Mouse (Mus musculus) heart, embryonic 10.5 days (tissue): Measurements from ENCODE around the gene Myo1b. TPM values are rescaled to one million over a fixed set of nuclear protein-coding genes. Genes with fewer than 3 reads are reported as not detected.
A peak's percentile ranks its signal among the peaks of the same experiment; 100 is the strongest.
"Not testable (repeated sequence)": the region's sequence is repeated elsewhere in the genome, so short reads cannot be mapped to it uniquely, and the experiment has no call there.

ENCODE experiments used
- DNase-seq: peaks from one replicate; pipeline ENCODE4 v3.0.0-alpha.2; 2017; ENCODE audit warnings: low spot score
- H3K27ac ChIP-seq: fragments of 300-500 bp; sonication (generic); 2 replicates; pipeline ENCODE4 v1.5.1; 2016; ENCODE audit warnings: mild to moderate bottlenecking
- H3K27me3 ChIP-seq: fragments of 300-500 bp; sonication (generic); 2 replicates; pipeline ENCODE4 v1.6.1; 2016; ENCODE audit warnings: mild to moderate bottlenecking; ENCODE audit not compliant: poor library complexity, insufficient read depth, severe bottlenecking
- H3K36me3 ChIP-seq: fragments of 300-500 bp; sonication (generic); 2 replicates; pipeline ENCODE4 v1.6.1; 2016; ENCODE audit warnings: mild to moderate bottlenecking, moderate library complexity
- H3K4me1 ChIP-seq: fragments of 300-500 bp; sonication (generic); 2 replicates; pipeline ENCODE4 v1.6.1; 2016; ENCODE audit warnings: mild to moderate bottlenecking
- H3K4me3 ChIP-seq: fragments of 300-500 bp; sonication (generic); 2 replicates; pipeline ENCODE4 v1.5.1; 2016; ENCODE audit warnings: mild to moderate bottlenecking, moderate library complexity
- H3K9me3 ChIP-seq: fragments of 300-500 bp; sonication (generic); 2 replicates; pipeline ENCODE4 v1.6.1; 2016; ENCODE audit warnings: mild to moderate bottlenecking, moderate library complexity
- WGBS: fragments of 180-500 bp; shearing (Covaris S2); methylation state at CpG from one replicate; pipeline ENCODE4 v1.1.7; 2016; 5-methylcytosine and 5-hydroxymethylcytosine counted together
- polyA plus RNA-seq: library from polyadenylated mRNA; unstranded; fragments of >200 nt; fragmentation: Nextera tagmentation; extraction: Ambion mirVana; gene quantifications from 2 replicates; pipeline ENCODE4 v1.2.1, GENCODE M21; 2016

Gene Myo1b
- polyA plus RNA-seq, 1 experiment from 2014 or later = 48.2 TPM

DNA sequence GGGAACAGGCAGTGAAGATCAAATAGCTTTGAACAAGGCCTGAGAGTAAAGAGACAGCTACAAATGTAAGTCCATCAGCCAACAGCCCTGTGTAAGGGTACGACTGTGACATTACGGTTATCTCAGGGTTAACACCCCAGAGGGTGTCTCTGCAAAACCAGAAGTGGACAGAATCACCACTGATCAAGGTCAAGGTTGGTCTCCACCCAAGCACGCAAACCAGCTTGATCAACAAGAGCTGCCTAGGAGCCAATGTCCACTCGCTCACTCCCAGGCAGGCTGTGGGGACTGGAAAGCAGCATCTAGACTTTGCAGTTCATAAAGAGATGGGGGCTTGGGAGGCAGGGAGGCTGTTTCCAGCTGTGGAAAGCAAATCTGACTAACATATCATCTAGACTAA, 23.9 kb downstream of the Myo1b start:
- Histone ChIP-seq H3K36me3 (no peaks in the 10 kb centered on the region), H3K4me3 (no peak overlapping the region), H3K27ac (no peak overlapping the region), H3K4me1 (peaks cover 63% of the 10 kb centered on the region), H3K27me3 (no peaks in the 10 kb centered on the region), H3K9me3 (no peaks in the 10 kb centered on the region)
- 51% methylated on average over 4 of the region's 4 CpGs for WGBS
- no peak for DNase-seq

DNA sequence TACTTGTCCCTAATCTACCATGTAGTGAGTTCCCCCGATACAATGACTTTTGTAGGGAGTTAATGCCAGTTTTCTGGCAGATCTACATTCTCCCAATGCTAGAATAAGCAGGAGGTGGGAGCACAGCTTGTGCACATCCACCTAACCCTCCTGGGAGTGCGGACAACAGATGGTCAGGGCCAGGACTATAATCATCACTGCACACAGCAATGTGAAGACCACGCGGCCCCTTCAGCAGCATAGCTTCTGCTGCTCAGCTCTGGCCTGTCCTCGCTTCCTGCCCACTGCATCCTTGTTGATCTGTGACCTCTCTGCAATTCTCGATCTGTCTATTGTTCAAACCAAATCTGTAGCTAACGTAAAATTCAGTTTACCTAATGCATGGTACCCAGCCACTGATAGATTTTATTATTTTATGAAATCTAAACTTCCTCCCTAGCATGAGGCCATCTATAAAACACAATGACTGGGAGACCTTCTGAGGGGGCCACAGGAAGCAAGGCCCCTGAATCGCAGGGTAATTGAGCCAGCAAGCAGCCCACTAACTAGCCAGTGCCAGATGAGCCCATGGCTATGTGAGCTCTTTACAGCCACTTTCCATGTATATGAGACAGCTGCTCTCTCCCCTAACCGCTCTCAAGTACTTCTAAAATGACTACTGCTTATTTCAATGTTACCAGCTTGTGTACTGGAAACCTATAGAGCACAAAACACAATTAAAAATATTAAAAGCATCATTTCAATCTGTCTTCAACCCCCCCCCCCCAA, 27.6 kb downstream of the Myo1b start:
- Histone ChIP-seq H3K36me3 (no peaks in the 10 kb centered on the region), H3K4me3 (no peak overlapping the region), H3K9me3 (no peaks in the 10 kb centered on the region), H3K4me1 (peaks cover 55% of the 10 kb centered on the region), H3K27me3 (no peaks in the 10 kb centered on the region), H3K27ac (peak overlapping the region; percentile 26; the same call in 1 of the 2 replicates)
- 72% methylated on average over 9 of the region's 9 CpGs for WGBS
- no peak for DNase-seq

DNA sequence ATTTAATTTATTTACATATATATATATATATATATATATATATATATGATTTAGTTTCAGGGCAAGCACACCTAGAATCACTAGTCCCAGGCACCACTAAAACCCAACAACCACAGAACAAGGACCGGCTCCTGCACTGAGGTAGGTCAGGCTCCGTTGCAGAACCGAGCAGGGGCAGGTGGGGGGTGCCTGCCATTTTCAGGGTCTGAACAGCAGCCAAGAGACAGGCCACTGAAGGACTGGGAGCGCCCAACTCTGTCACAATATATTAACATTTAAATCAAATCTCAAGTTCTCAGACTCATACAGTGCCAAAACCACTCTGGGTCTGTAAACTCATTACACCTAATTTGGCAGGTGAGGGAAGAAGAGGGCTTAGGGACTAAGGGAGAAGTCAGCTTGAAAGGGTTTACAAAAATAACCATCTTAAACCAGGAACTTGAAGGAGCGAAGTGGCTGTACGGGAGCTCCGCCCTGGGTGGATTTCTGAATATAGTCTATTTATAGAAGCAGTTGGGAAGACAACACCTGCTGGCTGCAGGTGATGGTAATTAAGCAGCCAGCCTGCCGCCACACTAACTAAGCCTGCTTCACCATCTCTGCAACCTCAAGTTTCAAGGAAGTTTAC, 30.4 kb downstream of the Myo1b start:
- no peak for DNase-seq
- Histone ChIP-seq H3K9me3 (no peaks in the 10 kb centered on the region), H3K4me3 (no peak overlapping the region), H3K27me3 (no peaks in the 10 kb centered on the region), H3K4me1 (peaks cover 34% of the 10 kb centered on the region), H3K36me3 (peaks cover 10% of the 10 kb centered on the region; the same call in 1 of the 2 replicates), H3K27ac (no peak overlapping the region)
- WGBS = 75% methylated on average over 8 of the region's 8 CpGs

DNA sequence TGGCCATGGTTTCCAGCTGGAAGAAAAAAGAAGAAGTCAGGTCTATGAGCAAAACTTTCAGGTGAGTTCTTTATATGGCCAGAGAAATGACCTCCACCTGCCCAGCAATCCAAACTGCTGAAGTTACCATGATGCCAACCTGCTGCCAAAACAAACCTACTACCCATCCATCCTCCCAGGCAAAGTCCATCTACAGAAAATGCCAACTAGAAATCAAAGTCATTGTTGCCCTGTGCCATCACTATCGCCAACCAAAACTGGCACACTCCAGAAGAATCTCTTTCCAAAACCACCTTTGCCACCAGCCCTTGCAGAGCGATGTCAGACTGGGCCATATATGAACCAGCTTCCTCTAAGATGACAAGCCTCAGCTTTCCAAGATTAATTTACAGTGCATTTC, 32.7 kb downstream of the Myo1b start:
- H3K4me3 ChIP-seq = no peak overlapping the region
- H3K27ac ChIP-seq = no peak overlapping the region
- peaks cover 41% of the 10 kb centered on the region for H3K4me1 ChIP-seq
- no peak for DNase-seq
- WGBS = 88% methylated on average over 2 of the region's 2 CpGs
- peaks cover 10% of the 10 kb centered on the region; the same call in 1 of the 2 replicates for H3K36me3 ChIP-seq
- H3K9me3 ChIP-seq = no peaks in the 10 kb centered on the region
- no peaks in the 10 kb centered on the region for H3K27me3 ChIP-seq

DNA sequence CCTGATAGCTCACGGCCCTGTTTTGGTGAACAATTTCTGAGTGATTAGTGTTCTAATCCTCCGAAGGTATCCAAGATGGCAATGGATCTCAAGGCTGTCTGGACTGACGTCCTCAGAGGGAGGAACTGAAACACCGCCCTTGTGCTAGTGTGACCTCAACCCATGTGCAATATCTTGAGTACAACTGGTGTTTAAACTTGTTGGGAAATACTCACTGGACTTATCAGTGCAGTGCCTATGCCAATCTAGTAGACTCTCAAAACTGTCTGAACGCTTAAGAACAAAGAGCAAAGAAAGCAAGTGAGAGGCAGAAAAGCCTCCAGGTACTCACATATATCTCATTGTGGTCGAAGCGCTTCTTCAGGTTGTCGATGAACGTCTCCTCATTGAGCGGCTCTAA, 33.1 kb downstream of the Myo1b start:
- no peak for DNase-seq
- 87% methylated on average over 10 of the region's 10 CpGs for WGBS
- H3K27ac ChIP-seq = no peak overlapping the region
- H3K27me3 ChIP-seq = no peaks in the 10 kb centered on the region
- H3K36me3 ChIP-seq = peaks cover 10% of the 10 kb centered on the region; the same call in 1 of the 2 replicates
- no peaks in the 10 kb centered on the region for H3K9me3 ChIP-seq
- H3K4me1 ChIP-seq = peaks cover 36% of the 10 kb centered on the region
- no peak overlapping the region for H3K4me3 ChIP-seq

DNA sequence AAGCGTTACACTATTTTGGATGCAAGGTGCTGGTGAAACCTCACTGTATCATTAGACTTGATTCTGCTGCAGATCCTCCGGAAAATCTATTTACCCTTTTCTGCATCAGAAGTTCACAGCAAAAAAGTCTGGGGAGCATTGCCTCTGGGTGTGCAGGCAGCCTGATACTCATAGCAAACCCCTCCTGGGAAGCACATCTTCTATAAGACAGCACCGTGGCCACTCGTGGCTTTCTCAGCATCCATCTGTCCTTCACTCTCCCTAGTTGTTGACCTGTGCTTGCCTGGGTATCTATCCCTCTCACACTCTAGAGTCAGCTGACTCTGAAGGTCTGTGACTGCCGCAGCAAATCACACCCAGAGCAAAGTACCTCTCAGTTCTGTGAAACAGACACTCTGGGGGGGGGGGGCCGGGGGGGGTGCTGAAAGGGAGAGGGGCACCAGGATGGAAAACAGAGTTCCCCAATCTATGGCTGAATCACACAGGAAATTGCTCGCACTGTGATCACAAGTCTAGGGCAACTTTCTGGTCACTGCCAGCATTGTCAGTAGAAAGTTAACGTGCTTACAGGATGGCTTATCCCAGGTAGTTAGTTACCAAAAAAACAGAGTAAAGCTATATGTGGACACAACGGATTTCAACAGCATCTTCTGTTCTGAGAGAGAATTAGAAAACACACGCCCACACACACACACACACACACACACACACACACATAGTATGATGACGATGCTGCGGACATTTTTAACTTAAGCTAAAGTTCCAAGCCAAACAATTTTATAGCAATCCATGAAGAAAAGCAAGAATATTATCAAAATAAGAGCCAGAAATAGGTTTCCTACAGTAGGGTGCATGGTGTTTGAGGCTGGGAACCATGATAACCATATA, 35.7 kb downstream of the Myo1b start:
- no peak overlapping the region for H3K4me3 ChIP-seq
- WGBS = 44% methylated on average over 12 of the region's 12 CpGs
- H3K27ac ChIP-seq = peak overlapping the region; percentile 73; the same call in 1 of the 2 replicates
- no peaks in the 10 kb centered on the region for H3K9me3 ChIP-seq
- no peaks in the 10 kb centered on the region for H3K27me3 ChIP-seq
- H3K36me3 ChIP-seq = peaks cover 10% of the 10 kb centered on the region; the same call in 1 of the 2 replicates
- H3K4me1 ChIP-seq = peaks cover 30% of the 10 kb centered on the region
- DNase-seq = no peak

DNA sequence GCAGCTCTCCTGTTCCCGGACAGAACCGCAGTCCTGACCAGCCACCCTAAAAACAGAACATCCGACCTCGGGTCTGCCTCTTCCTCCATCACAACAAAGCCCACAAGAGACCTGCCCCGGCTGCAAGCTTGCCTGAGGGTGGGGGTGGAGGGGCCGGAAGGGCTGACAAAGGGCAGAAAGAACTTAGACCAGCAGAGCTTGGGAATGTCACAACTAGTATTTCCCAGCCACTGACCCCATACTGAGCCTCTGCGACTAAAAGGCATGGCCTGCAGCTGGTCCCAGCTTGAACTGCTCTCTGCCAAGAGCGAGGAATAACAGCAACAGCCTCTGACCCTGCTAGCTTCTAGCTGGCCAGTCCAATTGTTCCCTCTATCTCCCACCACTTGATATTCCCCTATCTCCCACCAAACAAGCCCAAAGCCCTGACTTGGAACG, 36.5 kb downstream of the Myo1b start:
- H3K36me3 ChIP-seq = peaks cover 10% of the 10 kb centered on the region; the same call in 1 of the 2 replicates
- H3K27me3 ChIP-seq = no peaks in the 10 kb centered on the region
- peak overlapping the region; percentile 73 for H3K27ac ChIP-seq
- DNase-seq = no peak
- peaks cover 30% of the 10 kb centered on the region for H3K4me1 ChIP-seq
- WGBS = 10% methylated on average over 9 of the region's 9 CpGs
- H3K4me3 ChIP-seq = peak overlapping the region; percentile 15; the same call in 1 of the 2 replicates
- no peaks in the 10 kb centered on the region for H3K9me3 ChIP-seq

DNA sequence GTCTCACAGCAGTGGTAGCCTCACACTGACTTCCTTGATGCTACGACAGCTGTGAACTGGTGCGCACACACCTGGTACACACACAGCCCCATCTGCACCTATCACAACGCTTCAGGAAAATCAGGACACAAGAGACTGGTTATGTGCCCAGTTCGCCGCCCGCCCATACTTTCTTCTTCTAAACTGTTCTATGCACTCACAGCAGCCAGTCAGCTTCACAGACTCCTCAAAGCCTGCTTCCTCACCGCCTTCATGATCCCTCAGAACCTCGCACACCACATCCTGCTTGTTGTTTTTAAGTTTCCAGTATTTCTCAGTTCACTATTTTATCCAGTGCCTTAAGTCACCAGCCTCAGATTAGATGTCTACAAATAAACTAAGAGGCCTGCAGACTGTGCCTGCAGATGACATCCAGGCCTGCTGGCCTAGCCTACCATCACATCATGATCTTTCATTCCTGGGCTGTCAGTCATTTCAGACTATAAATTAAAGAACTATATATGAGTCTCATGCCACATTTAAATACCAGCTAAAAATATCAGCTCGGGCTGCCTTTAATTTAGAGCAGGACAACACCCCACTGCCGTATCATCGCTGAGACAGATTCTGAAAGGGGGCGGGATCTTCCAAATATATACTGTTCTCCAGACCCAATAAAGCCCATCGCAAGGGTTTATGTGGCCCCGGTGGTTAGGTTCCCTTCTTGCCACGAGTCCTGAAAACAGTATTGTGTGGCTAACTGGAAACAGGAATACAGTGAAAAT, 40.2 kb downstream of the Myo1b start:
- Histone ChIP-seq H3K4me3 (no peak overlapping the region), H3K27me3 (no peaks in the 10 kb centered on the region), H3K4me1 (peaks cover 42% of the 10 kb centered on the region), H3K27ac (no peak overlapping the region), H3K9me3 (no peaks in the 10 kb centered on the region), H3K36me3 (0 out of 2 replicates have a peak, but pooled peaks cover under 1% of the 10 kb centered on the region)
- no peak for DNase-seq
- WGBS = 82% methylated on average over 15 of the region's 15 CpGs

DNA sequence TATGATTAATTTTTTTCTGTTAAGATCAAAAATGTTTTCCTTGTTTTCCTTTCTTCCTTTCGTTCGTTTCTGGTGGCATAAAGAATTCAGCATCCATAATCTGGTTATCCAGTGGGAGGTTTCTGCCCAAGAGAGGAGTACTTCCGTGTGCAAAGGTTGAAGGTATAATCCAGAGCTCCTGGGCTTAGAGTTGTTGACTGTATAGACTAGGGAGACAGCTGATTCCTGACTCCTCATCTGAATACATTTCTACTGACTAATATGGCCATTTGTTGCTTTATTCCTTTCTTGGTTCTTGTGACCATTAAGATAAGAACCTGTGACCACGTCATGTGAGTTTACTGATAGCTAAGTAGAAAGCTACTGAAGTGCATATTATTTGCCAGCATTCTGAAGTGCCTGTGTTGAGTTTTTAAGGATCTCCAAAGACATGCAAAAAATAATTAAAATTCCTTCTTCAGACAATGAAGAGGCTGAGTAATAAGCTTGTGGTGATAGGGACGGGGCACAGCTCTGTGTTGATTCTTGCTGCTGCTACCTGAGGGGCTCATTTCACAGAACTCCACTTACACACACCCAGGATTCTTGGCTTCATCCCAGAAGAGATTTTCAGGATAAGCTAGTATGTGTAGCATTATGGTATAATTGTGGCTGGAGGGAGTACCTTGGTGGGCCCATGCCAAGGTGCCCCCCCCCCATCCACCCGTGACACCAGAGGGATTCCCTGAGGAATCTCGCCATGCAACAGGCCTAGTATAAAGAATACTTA, 43.2 kb downstream of the Myo1b start:
- Histone ChIP-seq H3K27ac (no peak overlapping the region), H3K4me1 (peaks cover 25% of the 10 kb centered on the region), H3K36me3 (peaks cover 6% of the 10 kb centered on the region; the same call in 1 of the 2 replicates), H3K4me3 (no peak overlapping the region), H3K27me3 (no peaks in the 10 kb centered on the region), H3K9me3 (no peaks in the 10 kb centered on the region)
- WGBS = 68% methylated on average over 7 of the region's 7 CpGs
- DNase-seq = no peak

DNA sequence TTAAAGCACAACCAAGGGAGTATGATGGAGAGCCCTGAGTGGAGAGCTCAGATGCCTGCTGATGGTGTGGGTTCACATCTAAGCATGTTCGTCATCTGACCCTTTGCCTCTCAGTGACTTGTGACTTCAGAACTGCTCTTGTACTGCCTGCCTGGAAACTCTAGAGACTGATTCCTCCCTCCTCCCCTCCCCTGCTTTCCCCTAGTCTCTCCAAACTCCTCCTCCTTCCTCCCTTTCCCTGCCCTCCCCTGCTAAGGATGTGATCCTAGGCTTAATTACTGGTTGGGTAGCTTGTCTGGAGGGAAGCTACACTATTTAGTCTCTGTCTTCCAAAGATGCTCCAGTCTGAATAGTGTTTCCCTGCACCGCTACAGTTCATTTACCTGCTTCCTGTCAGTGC, 44.6 kb downstream of the Myo1b start:
- H3K4me3 ChIP-seq, H3K9me3 ChIP-seq, H3K27ac ChIP-seq, DNase-seq, H3K27me3 ChIP-seq, H3K36me3 ChIP-seq: not testable (repeated sequence)
- peaks cover 24% of the 10 kb centered on the region for H3K4me1 ChIP-seq
- 76% methylated on average over 2 of the region's 2 CpGs for WGBS

DNA sequence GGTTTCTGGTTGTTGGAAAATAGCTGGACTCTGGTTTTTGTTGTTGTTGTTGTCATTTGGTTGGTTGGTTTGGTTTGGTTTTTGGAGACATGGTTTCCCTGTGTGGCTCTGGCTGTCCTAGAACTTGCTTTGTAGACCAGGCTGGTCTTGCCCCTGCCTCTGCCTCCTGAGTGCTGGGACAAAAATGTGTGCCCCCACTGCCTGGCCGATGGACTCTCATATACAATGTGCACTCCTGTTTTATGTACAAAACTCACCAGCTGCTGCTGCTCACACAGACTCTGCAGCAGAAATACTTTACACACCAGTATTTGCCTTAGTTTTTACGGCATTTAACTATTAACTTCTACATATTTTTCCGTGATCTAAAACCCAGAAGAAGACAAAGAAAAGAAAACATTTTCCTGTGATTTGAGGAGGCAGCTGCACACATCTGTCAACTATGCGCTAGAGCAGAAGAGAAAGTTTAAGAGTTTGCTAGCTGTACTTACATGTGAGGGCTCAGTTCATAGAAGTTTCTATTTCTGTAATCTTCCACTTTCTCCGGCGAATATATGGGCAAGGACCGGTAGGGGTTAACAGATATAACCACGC, 52.9 kb downstream of the Myo1b start:
- H3K4me3 ChIP-seq = no peak overlapping the region
- no peaks in the 10 kb centered on the region for H3K27me3 ChIP-seq
- DNase-seq = no peak
- H3K4me1 ChIP-seq = no peaks in the 10 kb centered on the region
- H3K9me3 ChIP-seq = no peaks in the 10 kb centered on the region
- WGBS = 89% methylated on average over 8 of the region's 8 CpGs
- peaks cover 16% of the 10 kb centered on the region; the same call in 1 of the 2 replicates for H3K36me3 ChIP-seq
- H3K27ac ChIP-seq = no peak overlapping the region
